Mouse (Mus musculus) cortical plate, adult 2 months (tissue): ENCODE results near the gene Sesn1.

ENCODE experiments used
- CTCF ChIP-seq: fragments of 200-500 bp; IDR thresholded peaks from 2 replicates; pipeline ENCODE4 v1.5.1; 2011; ENCODE audit warnings: mild to moderate bottlenecking, control low read depth, low read length; ENCODE audit not compliant: insufficient read depth; ENCODE audit errors: extremely low read depth
- POLR2A ChIP-seq: fragments of 200-500 bp; IDR thresholded peaks from 2 replicates; pipeline ENCODE4 v1.6.1; 2011; ENCODE audit warnings: mild to moderate bottlenecking, low read length, control low read depth; ENCODE audit not compliant: insufficient read depth; ENCODE audit errors: extremely low read depth

DNA sequence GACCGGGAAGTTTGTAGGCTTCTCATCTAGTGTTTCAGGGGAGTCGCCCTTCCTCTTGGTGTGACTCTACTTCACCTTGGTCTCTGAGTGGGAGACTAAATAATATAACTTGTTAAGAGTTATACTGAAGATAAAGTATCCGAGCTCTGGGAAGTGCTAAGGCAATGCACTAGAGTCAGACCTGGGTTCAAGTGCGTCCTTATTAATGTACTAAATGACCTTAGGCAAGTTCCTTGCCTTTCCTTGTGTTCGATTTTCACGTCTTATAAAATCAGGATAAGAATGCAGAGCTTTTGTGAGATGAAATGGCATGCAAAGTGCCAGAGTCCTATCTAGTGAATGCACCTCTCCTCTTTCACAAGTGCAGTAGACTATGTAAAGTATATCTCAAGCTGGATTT is 2.8 kb downstream of the Sesn1 start:
- no peak for TF ChIP-seq CTCF
- no peak for TF ChIP-seq POLR2A
